9 mouse cellular contexts compared by ENCODE assay signal in the genomic region with DNA sequence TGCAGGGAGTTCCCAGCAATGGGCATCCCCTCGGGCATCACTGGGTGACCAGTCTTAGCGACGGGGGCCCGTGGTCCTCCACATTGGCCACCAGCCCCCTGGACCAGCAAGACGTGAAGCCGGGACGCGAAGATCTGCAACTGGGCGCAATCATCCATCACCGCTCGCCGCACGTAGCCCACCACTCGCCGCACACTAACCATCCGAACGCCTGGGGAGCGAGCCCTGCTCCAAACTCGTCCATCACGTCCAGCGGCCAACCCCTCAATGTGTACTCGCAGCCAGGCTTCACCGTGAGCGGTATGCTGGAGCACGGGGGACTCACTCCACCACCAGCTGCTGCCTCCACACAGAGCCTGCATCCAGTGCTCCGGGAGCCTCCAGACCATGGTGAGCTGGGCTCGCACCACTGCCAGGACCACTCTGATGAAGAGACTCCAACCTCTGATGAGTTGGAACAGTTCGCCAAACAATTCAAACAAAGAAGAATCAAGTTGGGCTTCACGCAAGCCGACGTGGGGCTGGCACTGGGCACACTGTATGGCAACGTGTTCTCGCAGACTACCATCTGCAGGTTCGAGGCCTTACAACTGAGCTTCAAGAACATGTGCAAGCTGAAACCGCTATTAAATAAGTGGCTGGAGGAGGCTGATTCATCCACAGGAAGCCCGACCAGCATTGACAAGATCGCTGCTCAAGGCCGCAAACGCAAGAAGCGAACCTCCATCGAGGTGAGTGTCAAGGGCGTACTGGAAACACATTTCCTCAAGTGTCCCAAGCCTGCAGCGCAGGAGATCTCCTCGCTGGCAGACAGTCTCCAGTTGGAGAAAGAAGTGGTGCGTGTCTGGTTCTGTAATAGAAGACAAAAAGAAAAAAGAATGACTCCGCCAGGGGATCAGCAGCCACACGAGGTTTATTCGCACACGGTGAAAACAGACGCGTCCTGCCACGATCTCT. TPM values are rescaled to one million over a fixed set of nuclear protein-coding genes. Genes with fewer than 3 reads are reported as not detected.
DNase-seq lines count a peak whose midpoint lies in the region; ATAC-seq and TF ChIP-seq lines count a peak whose summit lies in the region.
"Had no signal": no experiment of that assay in that cellular context is flagged by ENCODE, and none has a peak within 500 bp of the region (broad histone marks: within the 10 kb centered on the region; RNA-seq: fewer than 3 reads in every experiment).

No protein-coding gene starts in this region.

- peak overlapping the region; percentile 39 for H3K4me3 ChIP-seq in liver, embryonic 11.5 days (ENCODE audit: low read depth, low read length)
- H3K4me3 ChIP-seq in embryonic facial prominence, embryonic 15.5 days (replicated peaks): peak overlapping the region; percentile 47
- H3K4me3 ChIP-seq in intestine, postnatal 0 days (ENCODE audit: low read depth, low read length): peak overlapping the region; percentile 29
- peak overlapping the region; percentile 90 for H3K4me3 ChIP-seq in olfactory bulb, adult 2 months (ENCODE audit: insufficient read depth, low read depth, low read length)

- no peaks in the 10 kb centered on the region for H3K36me3 ChIP-seq in liver, embryonic 11.5 days (ENCODE audit: control insufficient read depth, insufficient read depth, low read length)
- H3K36me3 ChIP-seq in embryonic facial prominence, embryonic 15.5 days: no peaks in the 10 kb centered on the region
- H3K36me3 ChIP-seq in intestine, postnatal 0 days (ENCODE audit: control insufficient read depth, insufficient read depth): no peaks in the 10 kb centered on the region

- no peaks in the 10 kb centered on the region for H3K9me3 ChIP-seq in liver, embryonic 11.5 days (ENCODE audit: control insufficient read depth, low read length)
- H3K9me3 ChIP-seq in embryonic facial prominence, embryonic 15.5 days (replicated peaks): no peaks in the 10 kb centered on the region
- no peaks in the 10 kb centered on the region for H3K9me3 ChIP-seq in intestine, postnatal 0 days (ENCODE audit: control insufficient read depth)

- 12% methylated on average over 52 of the region's 52 CpGs for WGBS in liver, embryonic 11.5 days
- 15% methylated on average over 52 of the region's 52 CpGs for WGBS in embryonic facial prominence, embryonic 15.5 days
- WGBS in intestine, postnatal 0 days: 19% methylated on average over 52 of the region's 52 CpGs
- 14% methylated on average over 52 of the region's 52 CpGs for WGBS in olfactory bulb, adult 2 months

- no peak for TF ChIP-seq CTCF in intestine, postnatal 0 days (IDR thresholded peaks at IDR 0.05; ENCODE audit: low read depth)
- TF ChIP-seq CTCF in olfactory bulb, adult 2 months (IDR thresholded peaks at IDR 0.05; ENCODE audit: insufficient read depth, low read depth, low read length): no peak

- H3K27me3 ChIP-seq in liver, embryonic 11.5 days (replicated peaks; ENCODE audit: control insufficient read depth, insufficient read depth, low read length): peaks cover 35% of the 10 kb centered on the region
- H3K27me3 ChIP-seq in embryonic facial prominence, embryonic 15.5 days: peaks cover 24% of the 10 kb centered on the region
- peaks cover 6% of the 10 kb centered on the region; the same call in 1 of the 2 replicates for H3K27me3 ChIP-seq in intestine, postnatal 0 days (replicated peaks; ENCODE audit: control insufficient read depth, insufficient read depth, low read length)

- H3K4me1 ChIP-seq in liver, embryonic 11.5 days (replicated peaks; ENCODE audit: control insufficient read depth, insufficient read depth, low read length): no peaks in the 10 kb centered on the region
- H3K4me1 ChIP-seq in embryonic facial prominence, embryonic 15.5 days: no peaks in the 10 kb centered on the region
- H3K4me1 ChIP-seq in intestine, postnatal 0 days (replicated peaks; ENCODE audit: control insufficient read depth, insufficient read depth, low read length): no peaks in the 10 kb centered on the region
- no peaks in the 10 kb centered on the region; the same call in 1 of the 2 replicates for H3K4me1 ChIP-seq in olfactory bulb, adult 2 months (ENCODE audit: control insufficient read depth, insufficient read depth, low read length)

- TF ChIP-seq POLR2A in olfactory bulb, adult 2 months (IDR thresholded peaks at IDR 0.05; ENCODE audit: insufficient read depth, low read depth, low read length): no peak

- ATAC-seq in liver, embryonic 11.5 days (replicated peaks; ENCODE audit: low FRiP score): peak; percentile 47; the same call in 1 of the 2 replicates
- no peak for ATAC-seq in embryonic facial prominence, embryonic 15.5 days (ENCODE audit: insufficient number of reproducible peaks, low FRiP score, low TSS enrichment, low read depth)
- ATAC-seq in intestine, postnatal 0 days: no peak
- ATAC-seq in activated CD4-positive, CD25-positive, alpha-beta regulatory T cell, adult 4 months: no peak

- H3K4me2 ChIP-seq in liver, embryonic 11.5 days: peak overlapping the region; percentile 60
- H3K4me2 ChIP-seq in embryonic facial prominence, embryonic 15.5 days (replicated peaks): peak overlapping the region; percentile 64
- H3K4me2 ChIP-seq in intestine, postnatal 0 days (replicated peaks; ENCODE audit: low read depth): peak overlapping the region; percentile 60

- DNase-seq in liver, embryonic 11.5 days (ENCODE audit: low spot score): peak; percentile 32
- DNase-seq in liver: no peak
- no peak for DNase-seq in gastrocnemius, adult 18-20 months (ENCODE audit: low spot score)
- DNase-seq in kidney, postnatal 36 days: no peak

- H3K27ac ChIP-seq in liver, embryonic 11.5 days (ENCODE audit: low read depth, low read length): no peak overlapping the region
- peak overlapping the region; percentile 48 for H3K27ac ChIP-seq in embryonic facial prominence, embryonic 15.5 days (replicated peaks)
- H3K27ac ChIP-seq in intestine, postnatal 0 days (ENCODE audit: low read depth, low read length): no peak overlapping the region
- H3K27ac ChIP-seq in olfactory bulb, adult 2 months (ENCODE audit: insufficient read depth, low read depth, low read length): peak overlapping the region; percentile 90

- no peak overlapping the region for H3K9ac ChIP-seq in liver, embryonic 11.5 days (ENCODE audit: low read depth, low read length)
- H3K9ac ChIP-seq in embryonic facial prominence, embryonic 15.5 days: no peak overlapping the region
- H3K9ac ChIP-seq in intestine, postnatal 0 days (ENCODE audit: low read depth, low read length): no peak overlapping the region

RNA-seq across cellular contexts. Expression of a gene that starts 0.8 kb away (rescaled TPM):
- 0.10 TPM in 1 of 2 replicates, not detected in the other for polyA plus RNA-seq in liver, embryonic 11.5 days (2014; fragmentation: Nextera tagmentation; extraction: Ambion mirVana)
- polyA plus RNA-seq in embryonic facial prominence, embryonic 15.5 days (2015; fragmentation: Nextera tagmentation; extraction: Ambion mirVana): 8.5 and 11.7 TPM in 2 replicates
- 0.04 and 0.05 TPM in 2 replicates for polyA plus RNA-seq in intestine, postnatal 0 days (2015; fragmentation: Nextera tagmentation; extraction: Ambion mirVana)
- not detected in 2 replicates for polyA plus RNA-seq in olfactory bulb, adult 2 months (2012; ENCODE audit: insufficient read depth, insufficient read length, low replicate concordance, missing spikeins)
- under 1 TPM in 1 of 2 experiments, not detected in 1; 0.07 TPM for total RNA-seq in gastrocnemius, adult 18-20 months (2021)
- not detected for polyA plus RNA-seq in activated CD4-positive, CD25-positive, alpha-beta regulatory T cell, adult 4 months (2017; shearing (Covaris generic))
- total RNA-seq: liver, adult 2 months had no signal
- polyA plus RNA-seq: liver, adult 2 months had no signal

Comparison
In these comparisons a context has a peak if more than half of its experiments do, and no peak if none do; other contexts are left out.
1. H3K27ac ChIP-seq: peak in embryonic facial prominence, embryonic 15.5 days (single experiment) and olfactory bulb, adult 2 months (single experiment); none in liver, embryonic 11.5 days (single experiment) and intestine, postnatal 0 days (single experiment).
2. H3K4me3 ChIP-seq: peak in every context shown above with its lines; median percentile 90 in olfactory bulb, adult 2 months; 47 in embryonic facial prominence, embryonic 15.5 days; 39 in liver, embryonic 11.5 days; 29 in intestine, postnatal 0 days.
3. Peak in every context shown above with its lines, with median percentiles within 50 percentile points of each other: H3K4me2 ChIP-seq.